Mouse (Mus musculus) lung, embryonic 14.5 days (tissue): ENCODE measurements around the gene Itprid2. TPM values are rescaled to one million over a fixed set of nuclear protein-coding genes. Genes with fewer than 3 reads are reported as not detected.

Source experiments
- ATAC-seq: fragments of 200-750 bp; cut with Nextera tagmentation; 2 replicates; pipeline ENCODE4 v1.8.0; 2017; ENCODE audit warnings: mild to moderate bottlenecking, moderate TSS enrichment, moderate library complexity; ENCODE audit not compliant: insufficient read depth
- DNase-seq: peaks from one replicate; pipeline ENCODE4 v3.0.0-alpha.2; 2015
- H3K27ac ChIP-seq: fragments of 300-500 bp; sonication (generic); 2 replicates; pipeline ENCODE4 v1.5.1; 2014; ENCODE audit warnings: low read depth, mild to moderate bottlenecking, moderate library complexity
- H3K27me3 ChIP-seq: fragments of 300-500 bp; sonication (generic); 2 replicates; pipeline ENCODE4 v1.6.1; 2014; ENCODE audit warnings: low read length, control low read depth; ENCODE audit not compliant: insufficient read depth
- H3K36me3 ChIP-seq: fragments of 300-500 bp; sonication (generic); 2 replicates; pipeline ENCODE4 v1.6.1; 2014; ENCODE audit warnings: control low read depth; ENCODE audit not compliant: insufficient read depth
- H3K4me1 ChIP-seq: fragments of 300-500 bp; sonication (generic); 2 replicates; pipeline ENCODE4 v1.6.1; 2014; ENCODE audit warnings: antibody characterized with exemption, control low read depth; ENCODE audit not compliant: insufficient read depth
- H3K4me2 ChIP-seq: fragments of 300-500 bp; sonication (generic); 2 replicates; pipeline ENCODE4 v1.6.1; 2014; ENCODE audit warnings: mild to moderate bottlenecking
- H3K4me3 ChIP-seq: fragments of 300-500 bp; sonication (generic); 2 replicates; pipeline ENCODE4 v1.5.1; 2014; ENCODE audit warnings: low read depth, low read length
- H3K9ac ChIP-seq: fragments of 300-500 bp; sonication (generic); 2 replicates; pipeline ENCODE4 v1.6.1; 2014
- H3K9me3 ChIP-seq: fragments of 300-500 bp; sonication (generic); 2 replicates; pipeline ENCODE4 v1.6.1; 2016; ENCODE audit warnings: low read depth, low read length, control low read depth
- CTCF ChIP-seq: IDR thresholded peaks from 2 replicates; pipeline ENCODE4 v1.5.1; 2016; ENCODE audit warnings: antibody characterized with exemption, low read depth
- WGBS: fragments of 180-500 bp; shearing (Covaris S2); extraction: QIAGEN DNeasy Blood & Tissue Kit; methylation state at CpG from one replicate; pipeline ENCODE4 v1.1.7; 2014; 5-methylcytosine and 5-hydroxymethylcytosine counted together
- polyA plus RNA-seq: library from polyadenylated mRNA; unstranded; fragments of >200 nt; fragmentation: Nextera tagmentation; extraction: Ambion mirVana; gene quantifications from 2 replicates; pipeline ENCODE4 v1.2.1, GENCODE M21; 2014

The Itprid2 gene
- polyA plus RNA-seq, 1 experiment from 2014 or later, result 14.1 TPM

- DNase-seq, result no peak
- Histone ChIP-seq H3K4me2 (no peak overlapping the region), H3K4me3 (no peak overlapping the region), H3K36me3 (no peaks in the 10 kb centered on the region), H3K27ac (no peak overlapping the region), H3K9me3 (no peaks in the 10 kb centered on the region), H3K27me3 (no peaks in the 10 kb centered on the region), H3K9ac (no peak overlapping the region), H3K4me1 (no peaks in the 10 kb centered on the region)
- TF ChIP-seq CTCF, result no peak
- 36% methylated on average over 3 of the region's 3 CpGs for WGBS
- no peak for ATAC-seq
These were observed 55.7 kb downstream of the Itprid2 start for GRCm38 (mm10) chr2:79690838-79691237.

- 87% methylated on average over 4 of the region's 4 CpGs for WGBS
- no peak for DNase-seq
These were observed 60.0 kb downstream of the Itprid2 start for GRCm38 (mm10) chr2:79695190-79695589.

GRCm38 (mm10) chr2:79695939-79696338 is 60.8 kb downstream of the Itprid2 start:
- TF ChIP-seq CTCF, result no peak
- Histone ChIP-seq H3K27me3 (no peaks in the 10 kb centered on the region), H3K4me3 (no peak overlapping the region), H3K4me2 (no peak overlapping the region), H3K4me1 (no peaks in the 10 kb centered on the region), H3K9me3 (no peaks in the 10 kb centered on the region), H3K36me3 (no peaks in the 10 kb centered on the region), H3K9ac (no peak overlapping the region), H3K27ac (no peak overlapping the region)
- 88% methylated on average over 12 of the region's 12 CpGs for WGBS
- no peak for DNase-seq
- ATAC-seq, result no peak

More at GRCm38 (mm10) chr2:79695190-79695589, 60.0 kb downstream of the Itprid2 start:
- Histone ChIP-seq H3K4me2 (no peak overlapping the region), H3K4me3 (no peak overlapping the region), H3K27ac (no peak overlapping the region), H3K9ac (no peak overlapping the region), H3K4me1 (no peaks in the 10 kb centered on the region), H3K27me3 (no peaks in the 10 kb centered on the region), H3K36me3 (no peaks in the 10 kb centered on the region), H3K9me3 (no peaks in the 10 kb centered on the region)
- no peak for TF ChIP-seq CTCF
- ATAC-seq, result no peak

GRCm38 (mm10) chr2:79696478-79697230 is 61.5 kb downstream of the Itprid2 start:
- no peaks in the 10 kb centered on the region for H3K36me3 ChIP-seq
- no peaks in the 10 kb centered on the region for H3K4me1 ChIP-seq
- H3K9ac ChIP-seq, result no peak overlapping the region
- 72% methylated on average over 10 of the region's 10 CpGs for WGBS
- no peak overlapping the region for H3K4me3 ChIP-seq
- no peak for ATAC-seq
- no peak for DNase-seq
- no peaks in the 10 kb centered on the region for H3K27me3 ChIP-seq
- TF ChIP-seq CTCF, result no peak
- H3K4me2 ChIP-seq, result no peak overlapping the region
- H3K9me3 ChIP-seq, result no peaks in the 10 kb centered on the region
- no peak overlapping the region for H3K27ac ChIP-seq

GRCm38 (mm10) chr2:79698166-79698565 is 63.0 kb downstream of the Itprid2 start:
- TF ChIP-seq CTCF, result no peak
- Histone ChIP-seq H3K36me3 (no peaks in the 10 kb centered on the region), H3K4me2 (no peak overlapping the region), H3K9ac (no peak overlapping the region), H3K9me3 (no peaks in the 10 kb centered on the region), H3K4me3 (no peak overlapping the region), H3K27me3 (no peaks in the 10 kb centered on the region), H3K27ac (no peak overlapping the region), H3K4me1 (no peaks in the 10 kb centered on the region)
- no peak for DNase-seq
- ATAC-seq, result no peak
- WGBS, result 48% methylated on average over 2 of the region's 2 CpGs

GRCm38 (mm10) chr2:79704773-79705172 is 69.6 kb downstream of the Itprid2 start:
- H3K27me3 ChIP-seq, result no peaks in the 10 kb centered on the region
- ATAC-seq, result no peak
- no peak overlapping the region for H3K9ac ChIP-seq
- no peak overlapping the region for H3K4me2 ChIP-seq
- no peak overlapping the region for H3K27ac ChIP-seq
- no peaks in the 10 kb centered on the region for H3K36me3 ChIP-seq
- 70% methylated on average over 2 of the region's 2 CpGs for WGBS
- H3K4me1 ChIP-seq, result no peaks in the 10 kb centered on the region
- H3K4me3 ChIP-seq, result no peak overlapping the region
- no peak for TF ChIP-seq CTCF
- no peaks in the 10 kb centered on the region for H3K9me3 ChIP-seq
- DNase-seq, result no peak

- Histone ChIP-seq H3K9ac (no peak within 1 kb of the TSS), H3K4me3 (no peak within 1 kb of the TSS), H3K27ac (no peak within 1 kb of the TSS), H3K4me2 (no peak within 1 kb of the TSS), H3K36me3 (no peaks in the 10 kb centered on the region), H3K9me3 (no peaks in the 10 kb centered on the region), H3K4me1 (no peaks in the 10 kb centered on the region), H3K27me3 (no peaks in the 10 kb centered on the region)
- DNase-seq, result no peak
- no peak for ATAC-seq
- no peak for TF ChIP-seq CTCF
- 90% methylated on average over 6 of the region's 6 CpGs for WGBS
These were observed 72.4 kb downstream of the Itprid2 start, which contains the start of gene Ppp1r1c for GRCm38 (mm10) chr2:79707575-79707974. Ppp1r1c (plus strand) TSS chr2:79707780.
